Mouse (Mus musculus) midbrain, embryonic 10.5 days (tissue): ENCODE data around the gene Itgav. TPM values are rescaled to one million over a fixed set of nuclear protein-coding genes. Genes with fewer than 3 reads are reported as not detected.
"Not testable (repeated sequence)": the region's sequence is repeated elsewhere in the genome, so short reads cannot be mapped to it uniquely, and the experiment has no call there.

Experiments
- DNase-seq: peaks from one replicate; pipeline ENCODE4 v3.0.0-alpha.2; 2017; ENCODE audit warnings: low spot score
- H3K27ac ChIP-seq: fragments of 300-500 bp; sonication (generic); replicated peaks from 2 replicates; pipeline ENCODE4 v1.5.1; 2016; ENCODE audit warnings: mild to moderate bottlenecking
- H3K27me3 ChIP-seq: fragments of 300-500 bp; sonication (generic); 2 replicates; pipeline ENCODE4 v1.6.1; 2016; ENCODE audit warnings: low read depth, mild to moderate bottlenecking; ENCODE audit not compliant: poor library complexity, severe bottlenecking
- H3K36me3 ChIP-seq: fragments of 300-500 bp; sonication (generic); 2 replicates; pipeline ENCODE4 v1.6.1; 2016; ENCODE audit warnings: mild to moderate bottlenecking, moderate library complexity
- H3K4me1 ChIP-seq: fragments of 300-500 bp; sonication (generic); 2 replicates; pipeline ENCODE4 v1.6.1; 2016
- H3K4me3 ChIP-seq: fragments of 300-500 bp; sonication (generic); 2 replicates; pipeline ENCODE4 v1.5.1; 2016; ENCODE audit warnings: mild to moderate bottlenecking, moderate library complexity
- H3K9me3 ChIP-seq: fragments of 300-500 bp; sonication (generic); replicated peaks from 2 replicates; pipeline ENCODE4 v1.6.1; 2016; ENCODE audit warnings: mild to moderate bottlenecking
- WGBS: fragments of 180-500 bp; shearing (Covaris S2); methylation state at CpG from one replicate; pipeline ENCODE4 v1.1.7; 2016; 5-methylcytosine and 5-hydroxymethylcytosine counted together
- polyA plus RNA-seq: library from polyadenylated mRNA; unstranded; fragments of >200 nt; fragmentation: Nextera tagmentation; extraction: Ambion mirVana; gene quantifications from 2 replicates; pipeline ENCODE4 v1.2.1, GENCODE M21; 2016

Gene Itgav
- polyA plus RNA-seq, 1 experiment from 2014 or later, result 29.2 TPM

GRCm38 (mm10) chr2:83694061-83694460, 30.1 kb upstream of the Itgav start:
- H3K36me3 ChIP-seq, result no peaks in the 10 kb centered on the region
- no peaks in the 10 kb centered on the region for H3K9me3 ChIP-seq
- 87% methylated on average over 7 of the region's 7 CpGs for WGBS
- no peaks in the 10 kb centered on the region for H3K27me3 ChIP-seq
- no peak overlapping the region for H3K4me3 ChIP-seq
- no peak for DNase-seq
- peaks cover 15% of the 10 kb centered on the region for H3K4me1 ChIP-seq
- H3K27ac ChIP-seq, result no peak overlapping the region

DNA sequence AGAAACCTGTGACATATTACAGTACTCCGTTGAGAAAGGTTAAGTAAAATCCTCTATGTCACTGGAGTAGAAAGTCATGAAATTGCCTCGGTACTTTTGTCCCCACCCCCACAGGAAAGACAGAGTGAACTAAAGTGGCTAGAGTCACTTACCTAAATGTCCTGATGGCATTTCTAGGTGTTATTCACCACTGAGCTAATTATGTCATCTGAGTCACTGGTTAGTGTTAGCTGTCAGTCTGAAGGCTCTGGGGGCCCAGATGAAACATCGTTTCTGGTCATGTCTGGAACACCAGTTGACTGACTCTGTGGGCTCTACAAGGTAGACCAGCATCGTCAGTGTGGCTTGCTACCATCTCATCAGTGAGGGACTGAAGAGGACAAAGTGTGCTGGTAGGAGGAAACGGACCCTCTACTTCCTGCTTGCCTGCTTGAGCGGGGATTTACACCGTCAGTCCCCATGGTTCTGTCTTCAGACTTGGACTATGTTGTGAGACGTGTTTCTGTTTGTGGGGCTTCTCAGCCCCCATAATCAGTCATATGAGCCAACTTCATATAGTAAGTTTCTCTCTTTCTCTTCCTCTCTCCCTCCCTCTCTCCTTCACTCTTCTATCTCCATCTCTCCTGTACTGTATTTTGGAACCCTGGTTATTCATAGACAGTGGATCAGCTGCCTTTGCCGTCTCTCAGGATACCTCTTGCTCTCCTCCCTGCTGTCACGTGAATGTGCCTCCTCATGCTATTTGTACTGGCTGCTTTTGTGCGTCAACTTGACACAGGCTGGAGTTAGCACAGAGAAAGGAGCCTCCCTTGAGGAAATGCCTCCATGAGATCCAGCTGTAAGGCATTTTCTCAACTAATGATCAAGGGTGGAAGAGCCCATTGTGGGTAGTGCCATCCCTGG, 28.6 kb upstream of the Itgav start:
- no peak for DNase-seq
- H3K36me3 ChIP-seq, result no peaks in the 10 kb centered on the region
- H3K9me3 ChIP-seq, result no peaks in the 10 kb centered on the region
- no peak overlapping the region for H3K4me3 ChIP-seq
- H3K27me3 ChIP-seq, result no peaks in the 10 kb centered on the region
- WGBS, result 85% methylated on average over 11 of the region's 11 CpGs
- H3K27ac ChIP-seq, result no peak overlapping the region
- peaks cover 15% of the 10 kb centered on the region for H3K4me1 ChIP-seq

GRCm38 (mm10) chr2:83698484-83698883, 25.7 kb upstream of the Itgav start:
- Histone ChIP-seq H3K9me3 (no peaks in the 10 kb centered on the region), H3K36me3 (no peaks in the 10 kb centered on the region), H3K27me3 (no peaks in the 10 kb centered on the region; the same call in 1 of the 2 replicates), H3K4me3 (no peak overlapping the region), H3K27ac (no peak overlapping the region), H3K4me1 (no peaks in the 10 kb centered on the region)
- 77% methylated on average over 1 of the region's 1 CpGs for WGBS
- DNase-seq, result no peak

GRCm38 (mm10) chr2:83699324-83699723, 24.9 kb upstream of the Itgav start:
- H3K4me1 ChIP-seq, result no peaks in the 10 kb centered on the region
- H3K27ac ChIP-seq, result no peak overlapping the region
- no peaks in the 10 kb centered on the region; the same call in 1 of the 2 replicates for H3K27me3 ChIP-seq
- no peaks in the 10 kb centered on the region for H3K9me3 ChIP-seq
- no peak for DNase-seq
- 64% methylated on average over 1 of the region's 1 CpGs for WGBS
- H3K36me3 ChIP-seq, result no peaks in the 10 kb centered on the region
- no peak overlapping the region for H3K4me3 ChIP-seq

DNA sequence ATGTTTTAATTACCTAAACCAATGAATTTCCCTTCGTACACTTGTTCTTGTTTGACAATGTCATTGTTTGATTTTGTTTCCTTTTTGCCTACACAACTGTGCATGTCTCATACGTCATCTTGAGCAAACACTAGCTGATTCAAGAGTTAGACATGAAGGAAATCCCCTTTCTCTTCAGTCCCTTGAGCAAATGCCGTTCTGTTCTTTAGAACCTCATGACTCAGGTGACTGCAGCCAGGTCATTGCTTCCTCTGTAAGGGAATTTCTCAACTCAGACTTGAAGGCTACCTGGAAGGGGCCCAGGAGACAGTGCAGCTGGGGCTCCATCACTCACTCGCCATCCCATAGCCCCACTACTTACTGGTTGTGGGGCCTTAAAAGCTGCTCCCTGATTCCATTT, 23.5 kb upstream of the Itgav start:
- Histone ChIP-seq H3K9me3 (no peaks in the 10 kb centered on the region), H3K4me3 (no peak overlapping the region), H3K4me1 (no peaks in the 10 kb centered on the region), H3K27ac (no peak overlapping the region), H3K27me3 (peaks cover 4% of the 10 kb centered on the region; the same call in 1 of the 2 replicates), H3K36me3 (no peaks in the 10 kb centered on the region)
- 86% methylated on average over 4 of the region's 4 CpGs for WGBS
- DNase-seq, result no peak

DNA sequence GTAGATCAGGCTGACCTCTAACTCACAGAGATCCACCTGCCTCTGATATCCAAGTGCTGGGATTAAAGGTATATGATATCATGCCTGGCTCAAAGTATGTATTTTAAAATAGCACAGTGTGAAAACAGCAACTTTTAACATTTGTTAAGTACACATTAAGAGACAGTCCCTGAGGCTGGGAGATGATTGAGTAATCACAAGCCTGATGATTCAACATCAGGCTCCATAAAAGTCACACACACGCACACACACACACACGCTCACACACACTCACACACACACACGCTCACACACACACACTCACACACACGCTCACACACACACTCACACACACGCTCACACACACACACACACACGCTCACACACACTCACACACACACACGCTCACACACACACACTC, 21.8 kb upstream of the Itgav start:
- no peaks in the 10 kb centered on the region for H3K36me3 ChIP-seq
- peaks cover 4% of the 10 kb centered on the region; the same call in 1 of the 2 replicates for H3K27me3 ChIP-seq
- H3K4me3 ChIP-seq, result no peak overlapping the region
- H3K9me3 ChIP-seq, result no peaks in the 10 kb centered on the region
- DNase-seq, result no peak
- peaks cover 8% of the 10 kb centered on the region for H3K4me1 ChIP-seq
- H3K27ac ChIP-seq, result no peak overlapping the region
- 96% methylated on average over 6 of the region's 7 CpGs for WGBS

GRCm38 (mm10) chr2:83705580-83706158, 18.5 kb upstream of the Itgav start:
- Histone ChIP-seq H3K4me1 (peaks cover 8% of the 10 kb centered on the region), H3K4me3 (no peak overlapping the region), H3K9me3 (no peaks in the 10 kb centered on the region), H3K27me3 (peaks cover 4% of the 10 kb centered on the region; the same call in 1 of the 2 replicates), H3K27ac (no peak overlapping the region), H3K36me3 (no peaks in the 10 kb centered on the region)
- no peak for DNase-seq
- WGBS, result 87% methylated on average over 9 of the region's 9 CpGs

DNA sequence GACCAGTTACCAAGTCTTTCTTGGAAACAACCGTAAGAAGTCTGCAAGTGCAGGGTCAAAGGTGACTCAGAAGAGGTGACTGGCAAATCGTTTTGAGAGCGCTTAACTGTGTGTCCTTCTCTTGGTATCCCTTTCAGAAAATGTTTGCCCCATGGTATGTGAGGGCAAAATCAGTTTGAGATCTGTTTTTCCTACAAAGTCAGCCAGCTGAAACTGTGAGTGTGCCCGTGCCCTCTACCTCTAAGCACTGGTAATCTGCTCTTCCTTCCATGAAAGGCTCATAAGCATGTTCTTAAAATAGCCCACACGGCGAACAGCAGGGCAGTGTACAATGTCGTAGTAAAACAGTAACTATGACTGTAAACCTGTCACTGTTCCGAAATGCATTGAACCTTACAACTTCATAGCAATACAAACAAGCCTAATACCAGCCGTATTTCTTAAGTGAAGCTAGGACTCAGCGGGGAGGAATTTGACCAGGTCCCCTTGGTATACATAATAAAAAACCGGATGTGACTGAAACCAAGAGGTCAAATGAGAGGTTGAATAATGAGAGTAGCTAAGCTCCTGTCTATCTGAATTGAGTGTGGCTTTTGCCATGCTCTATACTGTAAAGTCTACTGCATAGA, 14.2 kb upstream of the Itgav start:
- no peak for DNase-seq
- Histone ChIP-seq H3K4me3 (no peak overlapping the region), H3K27ac (no peak overlapping the region), H3K9me3 (no peaks in the 10 kb centered on the region), H3K27me3 (no peaks in the 10 kb centered on the region), H3K36me3 (no peaks in the 10 kb centered on the region), H3K4me1 (peaks cover 8% of the 10 kb centered on the region)
- 79% methylated on average over 11 of the region's 11 CpGs for WGBS

DNA sequence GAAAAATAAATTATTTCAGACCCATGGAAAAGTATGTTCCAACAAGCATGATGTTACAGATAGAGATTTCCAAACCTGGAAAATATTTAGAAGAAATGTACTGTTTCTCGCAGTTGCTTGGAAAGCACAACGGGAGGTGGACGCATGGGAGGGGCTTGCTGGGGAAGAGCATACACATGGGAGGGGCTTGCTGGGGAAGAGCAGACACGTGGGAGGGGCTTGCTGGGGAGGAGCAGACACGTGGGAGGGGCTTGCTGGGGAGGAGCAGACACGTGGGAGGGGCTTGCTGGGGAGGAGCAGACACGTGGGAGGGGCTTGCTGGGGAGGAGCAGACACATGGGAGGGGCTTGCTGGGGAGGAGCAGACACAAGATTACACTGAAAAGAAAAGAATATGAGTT, 10.9 kb upstream of the Itgav start:
- not testable (repeated sequence) for H3K9me3 ChIP-seq, DNase-seq, H3K4me3 ChIP-seq, H3K36me3 ChIP-seq, H3K27ac ChIP-seq, H3K27me3 ChIP-seq, H3K4me1 ChIP-seq
- WGBS, result 75% methylated on average over 7 of the region's 7 CpGs

DNA sequence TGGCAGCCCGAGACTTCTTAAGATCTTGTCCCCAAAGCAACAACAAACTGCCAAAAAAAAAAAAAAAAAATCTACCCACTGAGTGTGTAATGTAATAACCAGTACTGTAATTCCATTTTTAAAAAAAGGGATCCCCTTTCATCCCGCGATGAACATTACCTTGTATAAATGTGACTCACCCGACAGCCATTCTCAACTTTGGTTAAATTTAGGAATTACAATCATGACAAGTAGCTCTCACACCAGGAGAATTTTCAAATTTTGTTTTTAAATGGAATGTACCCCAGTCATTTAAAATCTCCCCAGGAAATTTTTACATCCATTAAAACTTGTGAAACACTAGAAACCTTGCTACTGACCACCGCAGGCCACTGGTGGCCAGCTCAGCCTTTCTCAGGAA, 10.3 kb upstream of the Itgav start:
- 91% methylated on average over 5 of the region's 5 CpGs for WGBS
- H3K9me3 ChIP-seq, result no peaks in the 10 kb centered on the region
- H3K36me3 ChIP-seq, result no peaks in the 10 kb centered on the region
- no peak for DNase-seq
- no peaks in the 10 kb centered on the region for H3K27me3 ChIP-seq
- H3K4me3 ChIP-seq, result no peak overlapping the region
- no peaks in the 10 kb centered on the region for H3K4me1 ChIP-seq
- H3K27ac ChIP-seq, result no peak overlapping the region

DNA sequence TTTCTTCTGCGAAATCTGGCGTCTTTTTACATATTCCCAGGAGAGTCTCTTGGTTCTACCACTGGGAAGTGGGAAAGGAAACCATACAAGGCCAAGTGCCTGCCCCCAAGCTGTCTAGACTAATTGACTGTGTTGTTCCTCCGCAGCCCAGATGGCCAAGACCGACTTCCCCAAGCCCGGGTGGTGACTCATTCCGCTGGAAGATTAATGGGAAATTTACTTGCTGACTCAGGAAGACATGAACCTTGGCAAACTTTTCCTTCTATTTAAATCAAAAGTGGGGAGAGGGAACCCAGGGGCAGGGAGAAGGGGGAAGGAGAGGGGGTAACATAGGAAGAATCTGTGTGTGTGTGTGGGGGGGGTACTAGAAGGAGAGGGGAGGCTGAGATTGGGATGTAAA, 9.4 kb upstream of the Itgav start:
- DNase-seq, result no peak
- H3K27me3 ChIP-seq, result no peaks in the 10 kb centered on the region
- no peak overlapping the region for H3K4me3 ChIP-seq
- WGBS, result 68% methylated on average over 6 of the region's 6 CpGs
- H3K4me1 ChIP-seq, result no peaks in the 10 kb centered on the region
- H3K27ac ChIP-seq, result no peak overlapping the region
- no peaks in the 10 kb centered on the region for H3K9me3 ChIP-seq
- no peaks in the 10 kb centered on the region for H3K36me3 ChIP-seq

DNA sequence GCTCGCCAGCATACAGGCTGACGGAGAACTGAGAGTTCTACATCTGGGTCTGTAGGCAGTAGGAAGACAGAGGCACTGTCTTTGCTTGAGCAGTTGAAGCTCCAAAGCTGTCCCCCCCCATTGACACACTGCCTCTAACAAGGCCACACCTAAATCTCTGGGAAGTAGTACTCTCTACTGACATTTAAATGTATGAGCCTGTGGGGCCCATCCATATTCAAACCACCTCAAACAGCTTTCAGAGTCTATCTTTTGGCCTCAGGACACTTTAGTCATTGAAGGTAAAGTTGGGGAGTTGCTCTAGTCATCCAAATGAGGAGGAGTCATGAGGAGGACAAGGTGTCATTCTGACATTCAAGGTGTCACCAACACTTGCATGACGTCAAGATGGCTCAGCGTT, 5.9 kb upstream of the Itgav start:
- DNase-seq, result no peak
- Histone ChIP-seq H3K36me3 (no peaks in the 10 kb centered on the region), H3K4me3 (no peak overlapping the region), H3K27ac (no peak overlapping the region), H3K27me3 (no peaks in the 10 kb centered on the region), H3K9me3 (no peaks in the 10 kb centered on the region), H3K4me1 (peaks cover 7% of the 10 kb centered on the region)
- WGBS, result 92% methylated on average over 4 of the region's 4 CpGs

GRCm38 (mm10) chr2:83721635-83722034, 2.6 kb upstream of the Itgav start:
- WGBS, result 89% methylated on average over 3 of the region's 3 CpGs
- Histone ChIP-seq H3K4me1 (peaks cover 23% of the 10 kb centered on the region), H3K36me3 (no peaks in the 10 kb centered on the region), H3K9me3 (no peaks in the 10 kb centered on the region), H3K27me3 (no peaks in the 10 kb centered on the region), H3K4me3 (no peak overlapping the region), H3K27ac (no peak overlapping the region)
- DNase-seq, result no peak
